Mouse (Mus musculus): ENCODE measurements around the gene Gm26992. TPM values are rescaled to one million over a fixed set of nuclear protein-coding genes. Genes with fewer than 3 reads are reported as not detected.

Gm26992 gene
- polyA plus RNA-seq, 1 experiment from 2014 or later, result not detected

DNA sequence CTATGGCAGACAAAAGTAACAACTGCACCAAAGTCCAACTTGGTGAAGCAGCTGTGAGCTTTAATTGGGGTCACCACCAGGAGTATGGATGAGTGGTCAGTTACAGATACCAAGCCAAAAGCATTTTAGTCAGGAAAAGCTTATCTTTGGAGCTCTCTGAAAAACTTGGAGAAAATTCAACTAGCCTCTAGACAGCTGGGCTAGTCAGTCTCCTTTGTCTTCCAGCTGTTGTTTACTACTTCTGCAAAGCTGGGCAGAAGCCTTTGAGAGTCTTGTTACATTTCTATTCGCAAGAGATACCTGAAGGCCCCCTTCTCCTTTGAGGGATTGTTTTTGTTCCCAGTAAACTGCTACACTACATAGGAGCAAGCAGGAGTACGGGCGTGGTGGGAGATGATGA lies 97.7 kb downstream of the Gm26992 start:
- H3K4me1 ChIP-seq, result 0 out of 2 replicates have a peak, but pooled peaks cover 2% of the 10 kb centered on the region
- no peak overlapping the region for H3K9ac ChIP-seq
- no peaks in the 10 kb centered on the region for H3K27me3 ChIP-seq (replicated peaks)
- H3K36me3 ChIP-seq, result no peaks in the 10 kb centered on the region
- no peak overlapping the region for H3K27ac ChIP-seq
- no peak for ATAC-seq (ENCODE audit: insufficient read depth, low FRiP score, low read depth)
- no peaks in the 10 kb centered on the region for H3K9me3 ChIP-seq
- H3K4me3 ChIP-seq (replicated peaks), result no peak overlapping the region
- WGBS, result 67% methylated on average over 3 of the region's 3 CpGs
- H3K4me2 ChIP-seq, result no peak overlapping the region

GRCm38 (mm10) chrX:103521221-103521716 lies 99.5 kb downstream of the Gm26992 start:
- Histone ChIP-seq H3K9me3 (no peaks in the 10 kb centered on the region), H3K4me3 (replicated peaks) (no peak overlapping the region), H3K4me1 (no peaks in the 10 kb centered on the region), H3K4me2 (no peak overlapping the region), H3K27me3 (replicated peaks) (no peaks in the 10 kb centered on the region), H3K36me3 (no peaks in the 10 kb centered on the region), H3K9ac (no peak overlapping the region), H3K27ac (no peak overlapping the region)
- 64% methylated on average over 4 of the region's 4 CpGs for WGBS
- no peak for ATAC-seq (ENCODE audit: insufficient read depth, low FRiP score, low read depth)

- peak; percentile 85; the same call in 1 of the 2 replicates for ATAC-seq (ENCODE audit: insufficient read depth, low FRiP score, low read depth)
- peaks cover 5% of the 10 kb centered on the region for H3K4me1 ChIP-seq
- 3% methylated on average over 23 of the region's 23 CpGs for WGBS
- no peaks in the 10 kb centered on the region for H3K27me3 ChIP-seq (replicated peaks)
- H3K27ac ChIP-seq, result no peak overlapping the region; the same call in 1 of the 2 replicates
- H3K9ac ChIP-seq, result no peak overlapping the region
- H3K36me3 ChIP-seq, result no peaks in the 10 kb centered on the region
- H3K4me2 ChIP-seq, result peak overlapping the region; percentile 42
- H3K4me3 ChIP-seq (replicated peaks), result peak overlapping the region; percentile 23
- no peaks in the 10 kb centered on the region for H3K9me3 ChIP-seq
Measured at GRCm38 (mm10) chrX:103529185-103529584, 107.4 kb downstream of the Gm26992 start.

Other genes with a start within 250 kb of the Gm26992 start
- gene Nap1l2, start 235.4 kb upstream of the Gm26992 start, polyA plus RNA-seq (2015; fragmentation: Nextera tagmentation; extraction: Ambion mirVana), result 3.1 and 3.6 TPM in 2 replicates
- 0.06 TPM in 1 of 2 replicates, not detected in the other for gene Cdx4, start 100.6 kb upstream of the Gm26992 start, polyA plus RNA-seq (2015; fragmentation: Nextera tagmentation; extraction: Ambion mirVana)
- 3.2 and 3.6 TPM in 2 replicates for gene Chic1, start 65.5 kb upstream of the Gm26992 start, polyA plus RNA-seq (2015; fragmentation: Nextera tagmentation; extraction: Ambion mirVana)
- 0.17 and 0.34 TPM in 2 replicates for gene Tsx, start 7.5 kb upstream of the Gm26992 start, polyA plus RNA-seq (2015; fragmentation: Nextera tagmentation; extraction: Ambion mirVana)
- not detected in 2 replicates for gene Zcchc13, start 208.6 kb downstream of the Gm26992 start, polyA plus RNA-seq (2015; fragmentation: Nextera tagmentation; extraction: Ambion mirVana)

All from stomach, embryonic 15.5 days (tissue).